Mouse (Mus musculus) spleen, adult 18-20 months (tissue): ENCODE measurements around the gene Rnf38.
A peak's percentile ranks its signal among the peaks of the same experiment; 100 is the strongest.

ENCODE experiments used
- DNase-seq, 2 experiments: peaks; one replicate each; pipeline ENCODE4 v3.0.0; 2022; ENCODE audit warnings: mixed read lengths in 2 of 2

Rnf38 gene

DNA sequence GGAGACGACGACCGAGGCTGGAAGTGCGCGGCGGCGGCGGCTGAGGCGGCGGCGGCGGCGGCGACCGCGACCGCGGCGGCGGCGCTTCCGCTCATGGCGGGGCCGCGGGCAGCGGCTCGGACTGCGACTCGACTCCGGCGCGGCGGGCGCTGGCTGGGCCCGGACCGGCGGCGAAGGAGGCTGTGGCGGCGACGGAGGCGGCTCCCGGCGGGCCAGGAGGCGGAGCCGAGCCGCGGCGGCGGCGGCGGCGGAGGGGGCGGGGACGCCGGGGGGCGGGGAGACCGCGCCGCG is at the start of gene Rnf38:
Gene Rnf38, minus strand, starts transcription at position 77 of the 291 bp plus-strand sequence.
- DNase-seq: no peak

DNA sequence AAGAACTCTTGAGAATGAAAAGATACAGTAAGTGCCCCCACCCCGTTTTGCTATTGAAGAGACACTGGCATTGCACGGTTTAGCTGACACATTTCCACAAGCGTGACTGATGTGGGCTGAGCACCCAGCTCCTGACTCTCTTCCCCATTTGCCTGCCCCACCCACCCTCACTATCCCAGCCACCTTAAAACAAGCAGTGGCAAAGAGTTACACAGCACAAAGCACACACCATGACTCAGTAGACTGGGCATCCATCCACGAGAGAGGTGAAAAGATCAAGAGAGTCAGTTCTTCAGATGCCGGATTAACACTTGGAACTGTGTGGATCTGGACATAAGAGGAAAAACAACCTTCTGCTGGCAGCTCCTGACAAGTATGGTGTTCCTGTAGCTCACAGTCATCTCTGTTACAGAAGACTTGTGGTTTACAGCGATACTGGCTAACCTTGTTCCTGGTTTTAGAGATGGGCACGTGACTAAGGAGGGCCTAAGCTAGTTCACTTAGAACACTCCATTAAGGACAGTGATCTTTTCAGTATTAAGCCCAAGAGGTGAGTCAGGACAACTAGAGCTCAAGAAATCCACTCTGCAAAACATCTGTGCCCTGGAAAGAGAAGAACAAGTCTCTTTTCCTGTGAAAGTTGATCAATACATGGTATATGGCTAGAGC is 48.1 kb upstream of the Rnf38 start:
- no peak for DNase-seq

DNA sequence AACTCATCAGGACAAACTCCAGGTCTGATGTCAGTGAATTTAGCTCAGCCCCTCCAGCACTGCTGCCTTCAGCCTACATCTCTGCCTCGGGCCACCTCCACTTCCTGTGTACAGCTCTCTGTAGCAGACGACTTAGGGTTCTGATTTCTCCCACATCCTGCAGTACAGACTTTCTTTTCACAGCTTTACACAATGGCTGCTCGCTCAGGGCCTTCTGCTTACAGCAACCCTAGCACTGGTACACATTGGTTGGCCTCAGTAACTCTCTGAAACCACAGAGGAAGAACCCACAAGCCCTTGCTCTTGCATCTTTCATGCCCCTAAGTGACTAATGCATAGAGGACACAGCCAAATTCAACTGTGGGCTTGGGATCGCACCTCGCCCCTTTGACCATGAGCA is 37.5 kb upstream of the Rnf38 start:
- peak; percentile 9 to 12 for DNase-seq

DNA sequence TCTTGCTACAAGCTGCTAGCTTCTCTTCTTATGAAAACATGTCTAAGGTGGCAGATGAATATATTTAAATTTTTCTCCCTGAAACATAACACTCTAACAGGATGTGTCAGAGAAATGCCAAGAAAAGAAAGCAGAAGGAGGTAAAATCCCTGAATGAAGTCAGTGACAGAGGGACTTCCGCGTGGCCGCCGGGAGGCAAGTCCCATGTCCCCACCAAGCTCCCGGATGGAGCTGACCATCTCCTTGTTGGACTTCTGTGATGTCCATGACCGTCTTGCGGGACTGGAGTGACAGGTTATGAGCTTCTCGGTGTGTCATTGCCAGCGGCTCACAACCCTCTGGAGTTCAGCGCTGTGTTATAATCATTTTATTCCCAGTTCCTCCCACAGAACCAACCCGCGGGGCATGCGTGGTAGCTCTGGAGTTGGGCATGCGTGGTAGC is 35.8 kb upstream of the Rnf38 start:
- DNase-seq: no peak

DNA sequence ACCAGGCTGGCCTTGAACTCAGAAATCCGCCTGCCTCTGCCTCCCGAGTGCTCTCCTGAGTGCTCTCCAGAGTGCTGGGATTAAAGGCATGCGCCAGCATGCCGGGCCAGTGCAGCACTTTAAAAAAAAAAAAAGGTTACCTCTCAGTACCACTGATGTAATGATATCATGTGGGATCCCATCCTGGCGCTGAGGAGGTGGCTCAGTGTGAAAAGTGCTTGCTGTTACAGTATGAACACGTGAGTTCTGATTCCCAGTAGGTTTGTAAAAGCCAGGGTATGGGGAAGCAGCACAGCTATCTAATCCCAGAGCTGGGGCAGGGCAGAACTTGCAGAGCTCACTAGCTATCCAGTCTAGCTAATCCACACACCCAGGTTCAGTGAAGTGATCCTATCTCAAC is 33.8 kb upstream of the Rnf38 start:
- DNase-seq: no peak

DNA sequence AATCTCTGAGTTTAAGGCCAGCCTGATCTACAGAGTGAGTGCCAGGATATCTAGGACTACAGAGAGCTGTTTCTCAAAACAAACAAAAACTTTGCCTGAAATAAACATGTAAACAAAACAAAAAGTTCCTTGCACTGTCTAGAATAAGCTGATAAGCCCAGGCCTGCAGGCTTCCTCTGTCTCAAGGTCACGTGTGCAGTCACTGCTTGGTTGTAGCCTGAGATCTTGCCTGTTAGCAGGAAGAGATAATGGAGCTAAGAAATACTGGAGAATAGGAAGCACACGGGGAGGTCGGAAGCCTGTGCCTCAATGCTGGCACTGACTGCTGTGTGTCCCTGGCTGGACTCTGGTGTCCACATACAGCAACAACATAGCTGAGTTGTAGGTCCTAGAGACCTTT is 31.9 kb upstream of the Rnf38 start:
- DNase-seq: no peak

DNA sequence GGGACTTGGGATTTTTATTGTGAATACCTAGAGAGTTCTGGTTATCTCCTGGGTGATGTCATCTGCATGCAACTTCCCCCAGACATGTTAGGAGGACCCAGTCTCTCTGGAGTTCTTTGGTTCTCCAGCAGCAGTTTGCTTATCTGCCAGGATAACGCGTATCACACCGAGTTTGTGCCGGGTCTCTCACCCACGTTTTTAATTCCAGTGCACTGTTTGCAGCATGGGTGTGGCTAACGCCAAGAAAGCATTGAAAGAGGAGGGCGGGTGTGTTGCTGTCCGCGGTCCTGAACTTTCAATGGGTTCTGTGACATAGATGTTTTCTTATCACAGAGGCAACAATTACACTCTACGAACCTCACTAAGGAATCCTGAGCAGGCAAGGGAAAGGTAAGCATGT is 26.7 kb upstream of the Rnf38 start:
- peak in 1 of 2 experiments; percentile 17 for DNase-seq

DNA sequence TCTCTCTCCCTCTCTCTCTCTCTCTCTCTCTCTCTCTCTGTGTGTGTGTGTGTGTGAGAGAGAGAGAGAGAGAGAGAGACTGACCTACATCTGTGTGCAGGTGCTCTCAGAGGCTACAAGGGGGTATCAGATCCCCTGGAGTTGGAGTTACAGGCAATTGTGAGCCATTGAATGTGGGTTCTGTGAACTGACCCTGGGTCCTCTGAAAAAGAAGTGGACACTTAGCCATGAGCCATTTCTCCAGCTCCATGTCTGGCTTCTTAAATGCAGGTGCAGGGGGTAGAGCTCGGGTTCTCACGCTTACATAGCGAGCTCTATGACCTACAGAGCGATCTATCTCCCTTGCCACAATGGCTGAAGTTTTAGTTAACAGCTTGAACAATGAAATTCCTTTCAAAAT is 25.5 kb upstream of the Rnf38 start:
- DNase-seq: no peak

DNA sequence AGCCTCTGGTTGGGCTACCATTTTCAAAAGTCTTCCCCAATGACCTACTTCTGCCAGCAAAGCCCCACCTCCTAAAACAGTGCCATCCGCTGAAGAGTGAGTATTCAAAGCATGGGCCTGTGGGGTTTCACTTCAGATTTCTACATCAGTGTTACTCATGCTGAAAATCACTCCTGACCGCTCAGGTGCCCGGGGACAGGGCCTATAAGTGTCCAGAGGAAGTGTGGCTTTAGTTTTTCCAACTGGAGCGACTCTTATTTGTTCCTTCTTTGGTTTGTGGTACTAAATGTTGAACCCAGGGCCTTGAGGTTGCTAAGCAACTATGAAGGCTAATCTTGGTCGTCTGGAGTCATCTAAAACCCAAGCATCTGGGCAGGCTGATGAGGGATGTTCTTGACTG is 21.0 kb upstream of the Rnf38 start:
- no peak for DNase-seq

DNA sequence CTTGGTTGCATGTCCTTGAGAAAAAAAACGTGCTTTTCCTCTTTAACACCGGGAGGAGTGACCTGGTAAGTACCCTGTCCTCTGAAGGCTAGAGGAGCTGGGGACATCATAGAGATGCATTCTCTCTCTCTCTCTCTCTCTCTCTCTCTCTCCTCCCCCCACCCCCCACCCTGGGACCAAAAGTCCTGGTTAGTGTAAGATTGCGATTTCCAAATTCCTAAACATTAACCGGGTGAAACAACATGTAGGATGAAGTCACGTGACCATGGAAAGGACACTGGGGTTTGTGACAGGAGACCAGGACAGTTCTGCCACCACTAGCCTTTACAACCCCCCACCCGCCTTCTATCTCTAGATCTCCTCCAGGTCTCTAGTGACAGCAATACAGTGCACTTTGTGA is 19.6 kb upstream of the Rnf38 start:
- no peak for DNase-seq

DNA sequence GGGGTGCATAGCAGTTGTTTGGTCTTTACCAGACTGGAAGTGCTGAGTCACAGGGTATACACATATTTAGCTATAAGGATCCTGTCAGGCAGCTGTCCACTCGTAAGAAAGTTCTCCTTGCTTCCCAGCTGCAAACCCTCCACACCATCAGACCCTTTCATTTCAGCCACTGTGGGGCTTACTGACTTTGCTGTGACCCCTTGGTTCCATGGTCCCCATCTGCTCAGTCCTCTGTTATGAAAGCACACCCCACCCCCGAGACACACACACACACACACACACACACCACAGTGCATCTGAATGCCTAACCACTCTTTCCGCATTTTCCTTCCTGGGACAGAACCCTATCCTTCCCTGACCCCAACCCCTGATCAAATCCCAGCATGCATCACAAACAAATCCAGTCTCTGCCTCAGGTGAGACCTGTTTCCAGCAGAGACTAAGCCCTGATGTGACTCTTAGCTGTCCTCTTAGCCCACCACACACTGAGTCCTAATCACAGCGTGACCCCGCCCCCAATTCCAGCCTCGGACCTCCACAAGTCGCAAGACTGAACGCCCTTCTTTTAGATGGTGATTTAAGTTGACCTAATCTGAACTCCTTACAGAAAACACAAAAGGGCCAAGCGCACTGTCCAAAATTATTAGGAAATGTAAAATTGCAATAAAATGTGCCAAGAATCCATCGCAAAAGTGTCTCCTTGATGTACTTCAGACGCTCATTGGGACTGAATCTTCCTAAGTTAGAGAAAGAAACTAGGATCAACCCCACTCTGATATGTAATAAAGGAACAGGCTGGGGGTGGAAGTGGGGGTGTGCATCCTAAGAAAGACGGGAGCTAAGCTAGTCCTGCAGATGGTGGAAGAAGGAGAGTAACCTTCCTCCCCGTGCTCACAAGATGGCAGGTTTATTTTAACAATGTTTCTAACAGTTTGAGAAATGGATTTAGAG is 18.7 kb upstream of the Rnf38 start:
- DNase-seq: no peak

DNA sequence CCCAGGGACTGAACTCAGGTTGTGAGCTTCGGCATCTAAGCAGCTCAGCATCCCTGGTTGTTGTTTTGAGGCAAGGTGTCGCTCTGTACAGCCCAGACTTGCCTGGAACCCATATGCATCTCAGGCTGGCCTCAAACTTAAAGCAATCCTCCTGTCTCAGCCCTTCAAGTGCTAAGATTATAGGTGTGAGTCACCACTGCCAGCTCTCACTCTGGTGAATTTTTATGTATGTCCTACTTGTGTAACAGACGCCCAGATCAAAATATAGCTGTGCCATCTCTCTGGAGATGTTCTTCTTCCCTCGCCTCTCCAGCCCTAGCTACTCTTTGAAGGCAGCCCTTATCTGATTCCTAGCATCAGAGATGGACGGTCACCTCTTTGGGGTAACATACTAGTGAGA is 17.9 kb upstream of the Rnf38 start:
- DNase-seq: no peak

DNA sequence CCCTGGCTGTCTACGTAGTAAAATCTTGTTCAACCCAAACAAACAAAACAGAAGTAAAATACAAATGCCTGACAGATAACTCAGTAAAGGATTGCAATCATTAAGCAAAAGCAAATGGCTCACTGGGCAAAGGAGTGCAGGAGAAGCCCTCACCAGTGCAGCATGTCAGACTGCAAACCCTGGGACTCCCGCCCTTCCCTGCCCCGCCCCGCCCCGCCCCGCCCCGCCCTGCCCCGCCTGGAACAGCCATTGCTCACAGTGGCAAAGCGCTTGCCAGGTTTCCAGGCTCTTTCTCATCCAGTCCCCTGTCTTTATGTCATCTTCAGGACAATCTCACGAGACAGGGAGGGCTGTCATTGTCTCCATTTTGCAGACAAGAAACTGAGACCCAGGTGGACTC is 16.1 kb upstream of the Rnf38 start:
- DNase-seq: no peak

DNA sequence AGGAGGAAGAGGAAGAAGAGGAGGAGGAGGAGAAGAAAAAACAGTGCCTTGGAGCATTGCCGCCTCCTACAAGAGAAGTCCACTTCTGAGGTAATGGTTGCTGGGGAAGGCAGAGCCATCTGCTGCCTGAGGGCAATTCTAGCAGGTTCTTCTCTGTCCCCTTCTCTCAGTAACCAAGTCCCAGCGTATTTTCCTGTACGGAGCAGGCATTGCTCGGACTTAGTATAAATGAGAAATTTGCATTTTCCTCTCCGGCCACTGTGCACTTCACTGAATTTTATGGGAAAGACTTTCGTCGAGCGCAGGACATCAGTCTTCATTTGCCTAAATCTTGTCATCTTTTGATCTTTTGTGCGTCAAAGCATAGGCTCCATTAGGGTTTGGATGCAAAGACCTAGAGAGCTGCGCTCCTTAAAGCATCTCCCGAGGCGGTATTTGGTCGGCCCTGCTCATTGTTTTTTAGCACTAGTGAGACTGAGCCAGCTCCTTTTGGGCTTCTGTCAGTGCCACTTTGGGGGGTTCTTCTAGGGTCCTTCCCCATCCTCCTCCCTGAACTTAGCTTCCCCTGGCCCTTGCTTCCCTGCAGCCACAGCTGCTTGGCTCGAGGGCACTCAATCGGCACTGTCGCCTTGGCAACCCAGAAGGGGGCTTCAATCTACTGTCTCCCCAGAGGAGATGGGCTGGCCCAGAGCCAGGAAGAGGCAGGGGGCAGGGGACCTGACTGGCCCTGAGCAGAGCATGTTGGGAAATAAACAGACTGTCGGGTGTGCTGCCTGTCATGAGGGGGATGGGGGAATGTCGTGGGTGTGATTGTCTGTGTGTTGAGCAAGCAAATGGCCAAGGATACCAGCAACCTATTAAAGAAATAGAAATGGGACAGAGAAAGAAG is 13.7 kb upstream of the Rnf38 start:
- no peak for DNase-seq

DNA sequence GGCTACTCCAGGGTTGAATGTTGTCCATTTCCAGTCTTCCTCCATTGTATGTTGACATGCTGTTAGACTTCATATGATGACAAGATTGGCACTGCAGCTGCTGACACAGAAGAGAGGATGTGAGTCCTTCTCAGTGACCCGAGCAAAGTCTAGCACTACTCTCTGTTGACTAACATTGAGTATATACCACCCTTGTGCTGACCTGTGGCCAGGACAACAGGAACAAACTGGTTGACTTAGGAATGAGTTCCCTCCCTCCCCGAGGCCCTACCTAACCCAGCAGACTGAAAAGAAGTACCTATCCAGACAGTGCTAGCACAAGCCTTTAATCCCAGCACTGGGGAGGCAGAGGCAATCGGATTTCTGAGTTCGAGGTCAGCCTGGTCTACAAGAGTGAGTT is 12.7 kb upstream of the Rnf38 start:
- no peak for DNase-seq

DNA sequence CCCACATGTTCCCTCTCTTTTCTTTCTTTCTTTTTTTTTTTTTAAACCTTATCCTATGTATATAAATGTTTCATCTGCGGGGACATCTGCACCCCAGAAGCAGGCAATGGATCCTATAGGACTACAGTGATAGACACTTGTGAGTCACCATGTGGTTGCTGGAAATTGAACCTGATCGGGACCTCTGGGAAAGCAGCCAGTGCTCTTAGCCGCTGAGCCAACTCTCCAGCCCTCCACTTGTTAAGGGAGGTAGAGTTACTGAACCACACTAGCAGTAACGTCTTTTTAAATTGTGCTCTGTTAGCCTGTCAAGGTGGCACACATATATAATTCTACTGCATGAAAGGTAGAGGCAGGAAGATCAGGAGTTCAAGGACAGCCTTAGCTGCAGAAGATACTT is 8.0 kb upstream of the Rnf38 start:
- no peak for DNase-seq

DNA sequence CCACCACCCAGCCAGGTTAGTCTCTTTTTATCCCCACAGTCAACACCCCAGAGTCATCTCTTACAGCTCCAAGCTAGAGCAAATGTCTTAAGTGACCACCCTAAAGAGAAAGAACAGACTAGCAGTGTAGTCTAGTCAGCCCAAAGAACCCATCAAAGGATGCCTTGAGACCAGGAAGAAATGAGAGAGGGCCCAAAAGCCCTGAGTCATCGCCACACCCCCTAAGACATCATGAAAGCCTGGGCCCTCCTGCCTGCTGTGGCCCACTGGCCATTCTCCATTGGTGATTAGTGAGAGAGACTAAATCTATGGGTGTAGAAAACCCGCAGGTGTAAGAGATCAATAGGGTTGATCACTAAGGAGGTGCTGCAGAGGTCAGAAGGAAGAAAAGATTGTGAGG is 2.4 kb upstream of the Rnf38 start:
- DNase-seq: no peak

DNA sequence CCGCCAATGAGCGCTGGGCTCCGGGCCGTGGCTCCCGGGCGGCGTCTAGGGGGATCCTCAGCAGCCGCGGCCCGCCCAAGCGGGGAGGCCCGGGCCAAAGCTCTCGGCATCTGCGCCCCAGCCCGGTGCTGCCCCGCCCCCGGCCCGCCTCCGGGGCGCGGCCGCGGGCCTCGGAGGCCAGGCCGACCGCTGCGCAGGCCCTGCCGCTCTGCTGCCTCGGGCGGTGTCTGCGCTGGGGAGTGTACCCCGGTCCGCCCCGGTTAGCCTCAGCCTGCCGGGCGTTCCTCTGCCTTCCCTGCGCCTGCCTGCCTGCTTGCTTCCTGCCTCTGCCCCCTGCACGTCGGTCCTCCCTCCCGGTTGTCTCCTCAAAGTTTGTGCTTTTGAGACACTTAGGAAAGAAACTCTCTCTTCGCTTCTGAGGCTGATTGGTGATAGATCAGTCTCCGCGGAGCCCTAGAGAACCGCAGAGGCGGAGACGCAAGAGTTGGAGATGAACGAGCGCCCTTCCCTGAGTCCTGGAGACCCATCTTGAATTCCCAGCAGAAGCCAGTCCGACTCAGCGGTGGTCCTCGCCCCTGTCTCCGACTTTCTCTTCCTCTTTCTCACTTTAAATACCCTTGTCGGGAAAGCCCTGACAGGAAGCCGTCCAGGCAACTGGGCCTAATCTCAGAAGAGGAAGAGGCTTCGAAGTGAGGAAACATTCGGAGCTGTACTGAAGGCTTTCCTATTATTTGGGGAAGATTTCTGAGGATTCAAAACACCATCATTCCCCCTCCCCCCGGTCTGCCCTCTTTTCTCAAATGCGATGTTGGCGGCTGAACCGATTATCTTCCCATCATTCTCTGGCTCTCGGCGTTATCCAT is 646 bp upstream of the Rnf38 start:
- DNase-seq: peak; percentile 86 to 90

DNA sequence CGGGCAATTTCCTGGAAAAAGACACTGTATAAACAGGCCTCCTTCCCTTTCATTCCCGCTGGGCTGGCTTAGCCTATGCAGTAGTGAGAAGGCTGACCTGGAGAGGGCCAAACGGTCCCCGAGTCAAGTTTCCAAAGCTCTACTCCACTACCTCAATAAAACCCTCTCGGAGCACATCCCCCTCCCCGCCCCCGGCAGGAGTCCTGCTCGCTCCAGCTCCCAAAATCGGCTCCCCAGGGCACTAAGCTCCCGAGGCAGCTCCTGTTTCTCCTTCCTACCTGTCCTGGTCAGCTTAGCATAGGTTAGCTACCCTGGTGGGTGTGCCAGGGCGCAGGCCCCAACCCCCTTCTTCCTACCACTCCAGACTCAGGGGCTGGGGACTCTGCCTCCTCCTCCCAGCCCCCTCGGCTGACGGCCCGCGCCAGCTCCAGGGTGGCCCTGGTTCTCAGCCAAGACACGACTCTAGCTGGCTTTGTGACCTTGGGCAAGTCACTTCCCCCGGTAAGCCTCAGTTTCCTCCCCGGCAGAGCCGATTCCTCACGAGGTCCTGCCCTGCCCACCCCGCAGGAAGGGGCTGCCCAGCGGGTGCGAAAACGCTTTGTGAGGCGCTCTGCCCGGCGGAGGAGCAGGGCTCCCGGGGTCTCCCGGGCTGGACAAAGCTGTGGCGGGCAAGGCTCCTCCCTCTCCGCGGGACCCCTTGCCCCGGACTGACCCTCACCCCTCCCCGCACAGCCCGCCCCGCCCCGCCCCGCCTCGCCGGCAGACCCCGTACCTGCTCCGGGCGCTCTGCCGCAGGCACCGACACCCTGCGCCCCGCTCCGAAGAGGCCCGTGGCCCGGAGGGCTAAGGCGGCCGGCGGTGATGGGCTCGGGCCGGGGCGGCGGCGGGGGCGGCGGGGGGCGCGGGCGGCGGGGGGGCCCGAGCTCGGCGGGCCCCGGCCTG is 547 bp downstream of the Rnf38 start:
- peak; percentile 43 to 49 for DNase-seq

DNA sequence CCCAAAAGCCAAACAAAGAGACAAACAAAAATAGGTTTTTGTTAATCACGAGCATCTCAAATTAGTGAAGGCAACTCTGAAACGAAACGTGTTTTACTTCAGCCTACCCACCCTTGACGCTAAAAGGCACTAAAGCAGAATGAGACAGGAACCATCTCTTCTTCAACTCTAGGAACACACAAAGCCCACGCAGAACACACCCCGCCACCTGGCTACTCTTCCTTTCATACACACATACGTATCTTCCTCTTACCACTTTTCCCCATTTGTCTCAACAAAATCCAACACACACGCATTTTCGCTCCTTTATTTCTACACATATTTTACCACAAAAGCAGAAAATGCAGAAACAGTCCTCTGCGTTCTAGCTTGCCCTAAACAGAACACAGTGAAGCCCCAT is 8.5 kb downstream of the Rnf38 start:
- DNase-seq: no peak

DNA sequence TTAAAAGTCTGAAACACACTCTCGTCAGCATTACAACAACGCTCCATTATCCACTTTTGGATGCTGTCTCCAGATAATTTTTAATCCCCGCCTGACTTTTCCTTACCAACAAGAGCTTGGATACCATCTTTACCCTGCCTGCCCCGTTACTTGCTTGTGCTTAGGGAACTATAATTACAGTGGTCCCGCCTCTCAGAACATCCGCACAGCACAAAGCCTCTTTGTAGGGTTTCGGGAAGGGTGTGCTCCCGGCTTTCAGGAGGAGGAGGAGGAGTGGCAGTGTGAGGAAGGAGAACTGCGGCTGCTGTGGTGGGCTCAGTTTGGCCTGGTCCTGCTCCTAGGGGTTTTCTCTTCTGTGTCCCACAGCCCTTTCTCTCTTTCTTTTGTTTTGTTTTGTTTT is 9.4 kb downstream of the Rnf38 start:
- no peak for DNase-seq
